Mouse (Mus musculus) cerebellum, postnatal 14 days (tissue): ENCODE measurements around the gene Meox1.

Source experiments
- DNase-seq, 2 experiments: peaks; one replicate each; pipeline ENCODE4 v3.0.0; 2021; ENCODE audit warnings: mixed read lengths in 2 of 2

The Meox1 gene

GRCm38 (mm10) chr11:101849286-101849685 lies 44.9 kb downstream of the Meox1 start:
- no peak for DNase-seq

DNA sequence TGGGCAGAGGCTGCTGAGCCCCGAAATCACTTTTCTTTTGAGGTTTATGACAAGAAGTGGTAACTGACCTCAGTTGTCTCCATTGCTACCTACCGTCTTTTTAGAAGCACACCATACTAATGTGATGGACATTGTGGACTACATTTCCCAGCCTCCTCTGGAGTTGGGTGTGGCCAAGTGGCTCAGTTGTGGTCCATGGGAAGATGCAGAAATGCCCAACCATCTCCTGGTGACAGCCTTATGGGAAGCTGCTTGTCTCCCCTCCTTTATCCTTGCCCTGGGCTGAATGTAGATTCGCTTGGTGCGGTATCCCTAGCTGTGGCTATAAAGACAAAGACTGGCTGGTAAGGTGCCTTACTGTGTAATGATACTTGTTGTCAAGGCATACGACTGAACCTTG lies 46.7 kb downstream of the Meox1 start:
- no peak for DNase-seq

- DNase-seq = no peak
These were observed 51.4 kb downstream of the Meox1 start for GRCm38 (mm10) chr11:101842773-101843163.

- peak; percentile 83 to 87 for DNase-seq
These were observed 52.0 kb downstream of the Meox1 start for GRCm38 (mm10) chr11:101841998-101842772.

DNA sequence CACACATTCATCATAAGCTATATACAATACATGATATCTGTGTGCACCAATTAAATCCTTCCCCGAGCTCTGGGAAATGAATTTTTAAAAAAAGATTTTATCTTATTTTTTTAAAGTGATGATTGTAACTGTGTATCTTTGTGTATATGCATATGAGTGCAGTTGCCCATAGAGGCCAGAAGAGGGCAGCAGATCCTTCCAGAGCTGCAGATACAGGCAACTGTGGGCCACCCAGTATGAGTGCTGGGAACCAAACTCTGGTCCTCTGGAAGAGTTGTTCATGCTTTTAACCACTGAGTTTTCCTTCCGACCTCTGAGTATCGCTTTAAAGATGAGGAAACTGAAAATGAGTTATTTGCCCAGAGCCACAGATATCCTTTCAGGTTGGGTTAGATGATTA lies 53.8 kb downstream of the Meox1 start:
- no peak for DNase-seq

GRCm38 (mm10) chr11:101839426-101839825 lies 54.7 kb downstream of the Meox1 start:
- DNase-seq = peak; percentile 57 to 64

GRCm38 (mm10) chr11:101832001-101832400 lies 62.2 kb downstream of the Meox1 start:
- no peak for DNase-seq

DNA sequence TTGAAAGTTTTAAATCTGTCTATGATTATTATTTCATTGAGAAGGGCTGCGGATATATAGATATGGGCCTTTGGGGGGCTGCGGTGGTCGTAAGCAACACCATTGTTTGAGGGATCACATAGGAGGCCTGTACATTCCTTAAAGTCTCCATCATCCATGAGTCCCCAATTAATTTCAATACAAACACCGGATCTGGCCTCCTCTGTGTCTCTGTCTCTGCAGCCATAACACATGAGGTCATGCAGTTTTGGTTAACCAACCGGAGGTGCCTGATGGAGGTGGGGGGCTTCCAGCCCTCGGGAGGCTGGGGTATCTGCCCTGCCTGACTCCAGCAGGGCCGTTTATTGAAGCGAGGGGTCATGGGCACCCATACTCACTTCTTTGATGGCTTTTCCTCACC lies 63.6 kb downstream of the Meox1 start:
- no peak for DNase-seq

DNA sequence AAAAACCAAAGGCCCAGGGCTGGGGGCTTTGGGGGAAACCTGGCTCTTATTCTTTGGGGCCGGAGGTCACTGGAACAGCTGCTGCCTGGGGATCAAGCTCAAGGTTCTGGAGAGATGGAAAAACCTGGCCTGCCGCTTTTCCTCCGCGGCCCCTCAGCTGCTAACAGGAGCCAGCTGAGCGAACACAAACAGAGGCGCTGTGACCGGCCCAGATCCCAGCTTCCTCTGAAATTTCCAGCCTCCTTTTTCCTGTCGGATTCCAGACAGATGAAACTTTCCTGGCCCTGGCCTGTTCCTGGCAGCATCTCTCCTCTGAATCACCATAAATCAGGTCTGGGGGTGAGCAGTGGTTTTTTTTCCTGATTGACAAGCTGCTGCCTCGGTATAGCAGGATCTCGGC lies 64.1 kb downstream of the Meox1 start:
- DNase-seq = no peak

DNA sequence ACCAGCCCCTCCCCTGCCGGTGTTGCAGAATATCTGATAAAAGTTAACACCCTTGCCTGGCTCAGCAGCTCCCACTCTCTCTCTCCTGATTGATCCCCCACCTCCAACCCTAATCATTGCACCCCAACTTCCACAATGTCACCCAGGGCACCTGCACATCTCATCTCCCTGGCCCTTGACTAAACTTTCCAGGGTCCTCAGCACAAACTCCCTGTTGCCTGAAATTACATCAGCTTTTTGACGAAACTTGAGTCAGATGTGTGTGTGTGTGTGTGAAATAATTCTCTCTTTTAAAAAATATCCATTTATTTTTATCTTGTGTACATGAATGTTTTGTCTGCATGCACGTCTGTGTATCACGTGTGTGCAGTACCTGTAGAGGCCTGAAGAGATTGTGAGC lies 65.5 kb downstream of the Meox1 start:
- DNase-seq = no peak
